Mouse (Mus musculus): ENCODE measurements around the gene Phf11b. TPM values are rescaled to one million over a fixed set of nuclear protein-coding genes. Genes with fewer than 3 reads are reported as not detected.
A peak's percentile ranks its signal among the peaks of the same experiment; 100 is the strongest.
"Not testable (repeated sequence)": the region's sequence is repeated elsewhere in the genome, so short reads cannot be mapped to it uniquely, and the experiment has no call there.

Phf11b gene
- total RNA-seq (2021) (1 to 10 TPM; 2.6 to 3.2 TPM), polyA plus RNA-seq (2012; rRNA removed) (0.49 and 0.55 TPM in 2 replicates)
- long read RNA-seq: 0 reads

DNA sequence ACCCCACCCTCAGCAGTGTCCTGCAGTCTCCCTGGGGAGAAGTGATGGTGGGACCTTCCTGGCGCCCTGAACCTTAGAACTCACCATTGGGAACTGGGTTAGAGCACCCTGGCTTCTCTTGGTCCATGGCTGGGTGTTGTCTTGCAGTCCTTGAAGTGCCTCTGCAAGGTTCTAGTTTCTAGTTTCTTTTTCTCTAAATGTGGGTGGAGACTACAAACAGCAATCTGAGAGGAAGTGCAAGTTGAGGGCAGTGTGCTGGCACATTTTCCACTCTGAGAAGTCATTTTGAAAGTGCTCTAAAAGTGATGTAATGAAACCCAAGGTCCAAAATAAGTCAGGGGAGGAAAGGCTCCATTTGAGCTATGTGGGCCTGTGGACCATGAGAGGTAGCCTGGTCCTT is at the start of gene Phf11b:
Gene Phf11b, minus strand, starts transcription at position 163 of the 400 bp plus-strand sequence.
- DNase-seq: peak; percentile 5

DNA sequence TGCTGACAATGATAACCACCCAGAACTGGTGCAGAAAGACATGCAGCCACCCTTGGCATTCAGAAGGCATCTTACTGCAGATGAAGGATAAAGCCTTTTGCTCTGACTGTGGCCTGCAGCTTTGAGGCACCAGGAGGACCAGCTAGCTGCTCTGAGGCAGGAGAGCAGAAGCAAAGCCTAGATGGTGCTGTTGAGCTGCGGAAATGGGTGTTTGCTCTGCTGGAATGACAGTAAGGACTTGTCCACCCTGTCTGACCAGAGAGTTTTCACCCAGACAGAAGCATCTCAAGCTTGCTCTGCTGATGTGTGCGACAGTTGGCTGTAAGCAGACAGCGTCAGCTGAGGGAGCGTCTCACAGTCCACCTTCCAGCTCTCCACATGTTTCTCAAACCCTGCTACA is 49.0 kb upstream of the Phf11b start:
- peak; percentile 7 for DNase-seq

DNA sequence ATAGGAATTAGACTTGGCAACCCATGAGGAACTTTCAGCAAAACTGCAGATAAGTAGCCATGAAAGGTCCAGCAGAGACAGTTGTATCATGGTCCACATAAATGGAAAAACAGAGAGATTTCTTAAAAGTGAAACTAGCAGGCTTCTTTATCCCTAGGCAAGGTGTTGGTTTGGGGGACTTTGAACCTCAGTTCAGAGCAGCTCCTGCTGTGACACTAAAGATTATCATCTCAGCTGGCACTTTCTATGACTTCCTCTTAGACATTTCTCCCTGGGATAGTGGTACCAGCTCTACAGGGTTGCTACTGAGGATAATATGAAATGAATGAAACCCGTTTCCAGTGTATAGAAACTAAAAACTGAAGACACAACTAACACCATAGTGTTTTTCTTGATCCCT is 48.4 kb upstream of the Phf11b start:
- DNase-seq: no peak

DNA sequence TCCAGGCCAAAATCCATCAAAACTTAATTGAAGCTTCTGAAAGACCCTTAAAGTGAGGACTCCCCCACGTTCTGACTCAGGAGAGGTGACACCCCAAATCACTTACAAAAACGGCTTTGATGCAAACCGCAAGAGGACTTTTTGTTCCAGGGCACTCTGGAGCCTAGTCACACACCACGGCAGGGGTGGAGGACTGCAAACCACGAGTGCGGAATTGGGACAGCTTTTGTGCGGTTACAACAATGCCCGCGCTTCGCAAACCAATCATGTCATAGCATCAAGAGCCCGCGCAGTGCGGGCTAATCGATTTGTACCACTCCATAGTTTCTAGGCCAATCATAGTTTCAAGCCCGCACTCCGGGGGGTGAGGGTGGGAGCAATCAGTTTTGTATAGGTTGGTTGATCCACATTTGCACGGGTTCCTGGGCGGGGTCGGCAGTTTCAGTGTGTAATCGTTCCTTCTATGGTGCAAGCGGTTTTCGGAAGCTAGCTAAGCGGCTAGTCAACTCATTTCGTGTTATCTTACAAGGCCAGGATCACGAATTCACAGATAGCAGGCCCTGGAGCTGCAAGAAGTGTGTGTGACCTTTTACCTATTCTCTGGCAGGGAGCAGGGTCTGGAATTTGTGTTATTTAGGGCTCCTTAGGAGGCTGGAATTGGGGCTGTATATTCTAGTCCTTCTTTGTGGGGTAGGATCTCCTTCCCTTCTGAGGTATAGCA is 29.4 kb upstream of the Phf11b start:
- no peak for DNase-seq

DNA sequence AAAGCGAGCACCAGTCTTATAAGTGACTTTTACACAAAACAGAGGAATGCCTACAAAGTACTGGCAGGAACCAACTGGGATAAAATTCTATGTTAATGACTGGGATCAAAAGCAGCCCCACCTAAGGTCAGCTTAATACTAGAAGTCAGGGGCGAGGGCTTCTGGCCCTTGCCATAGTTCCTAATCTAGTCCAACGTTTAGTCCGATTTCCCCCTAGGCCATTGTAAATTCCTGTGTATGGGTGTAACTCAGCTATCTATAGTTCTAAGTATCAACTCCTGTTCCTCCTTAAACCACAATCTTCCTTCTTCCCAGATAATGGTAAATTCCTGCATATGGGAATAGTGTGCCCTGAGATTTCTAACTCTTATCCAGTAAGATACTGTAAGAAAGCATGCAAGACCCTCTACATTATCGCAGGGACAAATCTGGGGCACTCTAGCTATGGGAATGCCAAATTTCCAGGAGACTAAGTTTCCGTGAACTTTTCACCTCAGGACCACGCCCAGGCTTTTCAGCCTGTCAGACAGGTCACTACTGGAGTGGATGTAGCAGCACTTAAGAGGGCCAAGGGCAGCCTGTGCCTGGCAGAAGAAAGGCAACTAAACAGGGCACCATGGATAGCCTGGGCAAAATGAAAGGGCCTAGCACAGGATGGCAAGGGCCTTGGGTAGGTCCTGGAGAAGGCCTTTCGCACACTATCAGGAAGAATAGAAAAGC is 25.4 kb upstream of the Phf11b start:
- no peak for DNase-seq

DNA sequence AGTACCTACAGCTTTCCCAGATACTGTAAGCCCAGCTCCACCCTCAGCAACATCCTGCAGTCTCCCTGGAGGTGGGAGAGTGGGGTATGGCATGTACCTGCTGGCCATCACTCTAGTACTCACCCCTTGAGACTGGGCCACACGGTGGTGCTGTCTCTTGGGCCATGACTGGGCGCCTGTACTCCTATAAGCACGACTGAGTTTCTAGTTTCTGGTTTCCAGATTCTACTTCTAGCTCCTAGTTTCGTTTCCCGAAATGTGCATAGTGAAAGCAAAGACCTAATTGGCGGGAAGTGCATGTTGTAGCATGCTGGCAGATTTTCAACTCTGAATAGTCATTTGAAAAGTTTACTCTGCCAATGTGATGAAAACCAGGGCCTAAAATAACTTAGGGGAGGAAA is 24.1 kb upstream of the Phf11b start, which contains the start of gene Phf11d:
Gene Phf11d, minus strand, starts transcription at position 227 of the 401 bp plus-strand sequence.
- DNase-seq: peak; percentile 41

DNA sequence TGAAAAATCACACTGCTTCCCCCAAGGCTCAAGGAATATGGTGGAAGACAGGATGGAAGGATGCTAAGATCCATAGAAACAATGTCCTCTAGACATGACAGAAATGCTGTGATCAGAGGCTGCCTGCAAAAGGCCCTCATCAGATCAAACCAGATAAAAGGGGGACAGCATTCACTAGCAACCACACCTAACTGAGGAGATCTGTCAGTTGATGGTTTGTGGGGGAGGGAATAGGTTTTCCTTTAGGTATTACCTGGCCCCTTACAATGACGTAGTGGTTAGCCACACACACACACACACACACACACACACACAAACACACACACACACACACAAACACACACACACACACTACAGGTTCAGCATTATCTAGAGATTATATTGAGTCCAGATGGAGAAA is 1.6 kb downstream of the Phf11b start:
- DNase-seq: no peak

DNA sequence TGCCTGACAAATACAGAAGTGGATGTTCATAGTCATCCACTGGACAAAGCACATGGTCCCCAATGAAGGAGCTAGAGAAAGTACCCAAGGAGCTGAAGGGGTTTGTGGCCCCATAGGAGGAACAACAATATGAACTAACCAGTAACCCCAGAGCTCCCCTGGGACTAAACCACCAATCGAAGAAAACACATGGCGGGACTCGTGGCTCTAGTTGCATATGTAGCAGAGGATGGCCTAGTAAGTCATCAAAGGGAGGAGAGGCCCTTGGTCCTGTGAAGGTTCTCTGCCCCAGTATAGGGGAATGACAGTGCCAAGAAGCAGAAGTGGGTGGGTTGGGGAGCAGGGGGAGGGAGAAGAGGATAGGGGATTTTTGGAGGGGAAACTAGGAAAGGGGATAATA is 5.1 kb downstream of the Phf11b start:
- not testable (repeated sequence) for DNase-seq

DNA sequence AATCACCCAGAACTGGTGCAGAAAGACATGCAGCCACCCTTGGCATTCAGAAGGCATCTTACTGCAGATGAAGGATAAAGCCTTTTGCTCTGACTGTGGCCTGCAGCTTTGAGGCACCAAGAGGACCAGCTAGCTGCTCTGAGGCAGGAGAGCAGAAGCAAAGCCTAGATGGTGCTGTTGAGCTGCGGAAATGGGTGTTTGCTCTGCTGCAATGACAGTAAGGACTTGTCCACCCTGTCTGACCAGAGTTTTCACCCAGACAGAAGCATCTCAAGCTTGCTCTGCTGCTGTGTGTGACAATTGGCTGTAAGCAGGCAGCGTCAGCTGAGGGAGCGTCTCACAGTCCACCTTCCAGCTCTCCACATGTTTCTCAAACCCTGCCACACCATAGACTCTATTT is 10.7 kb downstream of the Phf11b start:
- DNase-seq: peak; percentile 17

DNA sequence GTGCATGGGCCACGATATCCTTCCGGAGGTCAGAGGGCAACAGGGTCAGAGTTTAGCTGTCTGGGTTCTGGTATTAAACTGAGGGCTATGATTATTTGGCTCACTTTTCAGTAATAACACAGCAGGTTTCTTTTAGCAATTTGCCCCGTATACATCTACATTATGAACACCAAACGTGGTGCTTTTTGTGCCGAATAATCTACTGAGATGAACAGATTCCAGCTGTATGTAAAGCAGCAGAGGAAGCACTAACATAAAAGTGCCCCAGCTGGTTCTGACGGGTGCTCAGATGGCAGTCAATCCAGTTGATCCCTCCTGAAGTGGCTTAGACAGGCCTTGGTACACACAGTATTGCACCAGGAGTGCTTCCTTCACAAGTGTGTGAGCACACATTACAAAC is 21.2 kb downstream of the Phf11b start:
- not testable (repeated sequence) for DNase-seq

DNA sequence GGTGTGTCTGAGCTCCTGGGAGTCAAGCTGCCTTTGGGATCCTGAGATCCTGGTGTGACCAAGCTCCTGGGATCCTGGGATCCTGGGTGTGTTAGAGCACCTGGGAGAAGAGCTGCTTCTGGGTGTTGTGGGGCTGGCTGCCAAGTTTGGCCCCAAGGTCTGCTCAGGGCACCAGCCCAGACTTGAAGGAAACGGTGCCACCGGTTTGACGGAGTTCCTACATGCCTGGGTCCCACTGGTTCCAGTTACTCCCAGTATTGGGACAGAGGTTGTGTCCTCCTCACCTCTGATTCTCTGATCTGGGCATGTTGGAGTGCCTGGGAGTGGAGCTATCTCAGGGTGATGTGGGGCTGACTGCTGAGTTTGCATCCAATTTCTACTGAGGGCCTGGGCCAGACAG is 22.1 kb downstream of the Phf11b start:
- DNase-seq: not testable (repeated sequence)

DNA sequence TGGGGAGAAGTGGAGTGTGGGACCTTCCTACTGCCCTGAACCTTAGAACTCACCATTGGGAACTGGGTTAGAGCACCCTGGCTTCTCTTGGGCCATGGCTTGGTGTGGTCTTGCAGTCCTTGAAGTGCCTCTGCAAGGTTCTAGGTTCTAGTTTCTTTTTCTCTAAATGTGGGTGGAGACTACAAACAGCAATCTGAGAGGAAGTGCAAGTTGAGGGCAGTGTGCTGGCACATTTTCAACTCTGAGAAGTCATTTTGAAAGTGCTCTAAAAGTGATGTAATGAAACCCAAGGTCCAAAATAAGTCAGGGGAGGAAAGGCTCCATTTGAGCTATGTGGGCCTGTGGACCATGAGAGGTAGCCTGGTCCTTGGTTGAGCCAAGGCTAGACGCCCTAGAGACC is 43.8 kb downstream of the Phf11b start, which contains the start of gene Phf11a:
Gene Phf11a, minus strand, starts transcription at position 132 of the 400 bp plus-strand sequence.
- DNase-seq: peak; percentile 1

DNA sequence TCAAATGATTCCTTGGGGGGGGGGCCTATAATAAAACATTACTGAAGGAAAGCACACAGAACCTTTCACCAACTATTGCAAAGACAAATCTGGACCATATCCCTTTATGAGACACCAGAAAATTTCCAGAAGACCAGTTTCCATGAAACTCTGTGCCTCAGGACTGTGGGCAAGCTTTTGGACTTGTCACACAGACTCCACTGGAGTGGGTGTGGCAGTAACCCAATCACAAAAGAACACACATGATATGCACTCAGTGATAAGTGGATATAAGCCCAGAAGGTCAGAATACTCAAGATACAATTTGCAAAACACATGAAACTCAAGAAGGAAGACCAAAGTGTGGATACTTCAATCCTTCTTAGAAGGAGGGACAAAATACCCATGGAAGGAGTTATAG is 49.4 kb downstream of the Phf11b start:
- not testable (repeated sequence) for DNase-seq

DNA sequence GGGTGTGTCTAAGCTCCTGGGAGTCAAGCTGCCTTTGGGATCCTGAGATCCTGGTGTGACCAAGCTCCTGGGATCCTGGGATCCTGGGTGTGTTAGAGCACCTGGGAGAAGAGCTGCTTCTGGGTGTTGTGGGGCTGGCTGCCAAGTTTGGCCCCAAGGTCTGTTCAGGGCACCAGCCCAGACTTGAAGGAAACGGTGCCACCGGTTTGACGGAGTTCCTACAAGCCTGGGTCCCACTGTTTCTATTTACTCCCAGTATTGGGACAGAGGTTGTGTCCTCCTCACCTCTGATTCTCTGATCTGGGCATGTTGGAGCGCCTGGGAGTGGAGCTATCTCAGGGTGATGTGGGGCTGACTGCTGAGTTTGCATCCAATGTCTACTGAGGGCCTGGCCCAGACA is 66.2 kb downstream of the Phf11b start:
- not testable (repeated sequence) for DNase-seq

Other genes with a start within 250 kb of the Phf11b start
- gene 1700129C05Rik, start 198.5 kb downstream of the Phf11b start, total RNA-seq (2021): not detected
- gene 1700129C05Rik, start 198.5 kb downstream of the Phf11b start, polyA plus RNA-seq (2012; rRNA removed): not detected in 2 replicates
- gene Gm5142, start 162.6 kb downstream of the Phf11b start, total RNA-seq (2021): not detected
- not detected in 2 replicates for gene Gm5142, start 162.6 kb downstream of the Phf11b start, polyA plus RNA-seq (2012; rRNA removed)
- 10 to 100 TPM; 24.8 to 35.2 TPM for gene Rcbtb1, start 140.1 kb downstream of the Phf11b start, total RNA-seq (2021)
- gene Rcbtb1, start 140.1 kb downstream of the Phf11b start, polyA plus RNA-seq (2012; rRNA removed): 19.4 and 24.7 TPM in 2 replicates
- gene Gm6904, start 81.1 kb downstream of the Phf11b start, total RNA-seq (2021): under 1 TPM in 1 of 2 experiments, not detected in 1; 0.48 TPM
- gene Gm6904, start 81.1 kb downstream of the Phf11b start, polyA plus RNA-seq (2012; rRNA removed): not detected in 2 replicates
- under 1 TPM in 1 of 2 experiments, not detected in 1; 0.79 TPM for gene Phf11a, start 43.8 kb downstream of the Phf11b start, total RNA-seq (2021)
- gene Phf11a, start 43.8 kb downstream of the Phf11b start, polyA plus RNA-seq (2012; rRNA removed): 0.30 and 0.61 TPM in 2 replicates
- 1 to 10 TPM; 6.2 to 6.7 TPM for gene Phf11d, start 24.1 kb upstream of the Phf11b start, total RNA-seq (2021)
- gene Phf11d, start 24.1 kb upstream of the Phf11b start, polyA plus RNA-seq (2012; rRNA removed): 3.7 and 4.1 TPM in 2 replicates
- gene Phf11c, start 54.0 kb upstream of the Phf11b start, total RNA-seq (2021): under 1 TPM; 0.48 to 0.78 TPM
- gene Phf11c, start 54.0 kb upstream of the Phf11b start, polyA plus RNA-seq (2012; rRNA removed): 0.08 and 0.09 TPM in 2 replicates
- 1 to 10 TPM; 4.3 to 6.8 TPM for gene Setdb2, start 99.5 kb upstream of the Phf11b start, total RNA-seq (2021)
- 9.4 and 10.5 TPM in 2 replicates for gene Setdb2, start 99.5 kb upstream of the Phf11b start, polyA plus RNA-seq (2012; rRNA removed)
- 10 to 100 TPM; 42.0 to 45.3 TPM for gene Cab39l, start 99.6 kb upstream of the Phf11b start, total RNA-seq (2021)
- gene Cab39l, start 99.6 kb upstream of the Phf11b start, polyA plus RNA-seq (2012; rRNA removed): 3.8 and 5.1 TPM in 2 replicates